Mouse (Mus musculus) midbrain, embryonic 11.5 days (tissue): Measurements from ENCODE around the gene Igf2r. TPM values are rescaled to one million over a fixed set of nuclear protein-coding genes. Genes with fewer than 3 reads are reported as not detected.

ENCODE experiments used
- ATAC-seq: fragments of 200-750 bp; cut with Nextera tagmentation; 2 replicates; pipeline ENCODE4 v1.8.0; 2017; ENCODE audit warnings: moderate TSS enrichment, moderate library complexity; ENCODE audit not compliant: low FRiP score
- DNase-seq: peaks from one replicate; pipeline ENCODE4 v3.0.0; 2015; ENCODE audit warnings: low spot score; ENCODE audit errors: missing footprints
- H3K27ac ChIP-seq: fragments of 300-500 bp; sonication (generic); 2 replicates; pipeline ENCODE4 v1.5.1; 2014; ENCODE audit warnings: low read depth, low read length
- H3K27me3 ChIP-seq: fragments of 300-500 bp; sonication (generic); 2 replicates; pipeline ENCODE4 v1.6.1; 2014; ENCODE audit warnings: mild to moderate bottlenecking, low read length, moderate library complexity, mixed read lengths; ENCODE audit not compliant: control insufficient read depth, insufficient read depth
- H3K36me3 ChIP-seq: fragments of 300-500 bp; sonication (generic); 2 replicates; pipeline ENCODE4 v1.6.1; 2014; ENCODE audit warnings: mild to moderate bottlenecking, low read length, moderate library complexity, mixed read lengths; ENCODE audit not compliant: control insufficient read depth, insufficient read depth
- H3K4me1 ChIP-seq: fragments of 300-500 bp; sonication (generic); 2 replicates; pipeline ENCODE4 v1.6.1; 2014; ENCODE audit warnings: low read length; ENCODE audit not compliant: control insufficient read depth, insufficient read depth
- H3K4me2 ChIP-seq: fragments of 300-500 bp; sonication (generic); 2 replicates; pipeline ENCODE4 v1.6.1; 2014; ENCODE audit warnings: mild to moderate bottlenecking, moderate library complexity
- H3K4me3 ChIP-seq: fragments of 300-500 bp; sonication (generic); 2 replicates; pipeline ENCODE4 v1.5.1; 2014; ENCODE audit warnings: low read depth, low read length
- H3K9ac ChIP-seq: fragments of 300-500 bp; sonication (generic); 2 replicates; pipeline ENCODE4 v1.6.1; 2014; ENCODE audit warnings: low read length
- H3K9me3 ChIP-seq: fragments of 300-500 bp; sonication (generic); 2 replicates; pipeline ENCODE4 v1.6.1; 2016; ENCODE audit warnings: low read length; ENCODE audit not compliant: control insufficient read depth
- WGBS: fragments of 180-500 bp; shearing (Covaris S2); extraction: QIAGEN DNeasy Blood & Tissue Kit; methylation state at CpG from one replicate; pipeline ENCODE4 v1.1.7; 2014; 5-methylcytosine and 5-hydroxymethylcytosine counted together
- polyA plus RNA-seq: library from polyadenylated mRNA; unstranded; fragments of >200 nt; fragmentation: Nextera tagmentation; extraction: Ambion mirVana; gene quantifications from 2 replicates; pipeline ENCODE4 v1.2.1, GENCODE M21; 2014

Gene Igf2r
- polyA plus RNA-seq, 1 experiment from 2014 or later, result 14.9 TPM

DNA sequence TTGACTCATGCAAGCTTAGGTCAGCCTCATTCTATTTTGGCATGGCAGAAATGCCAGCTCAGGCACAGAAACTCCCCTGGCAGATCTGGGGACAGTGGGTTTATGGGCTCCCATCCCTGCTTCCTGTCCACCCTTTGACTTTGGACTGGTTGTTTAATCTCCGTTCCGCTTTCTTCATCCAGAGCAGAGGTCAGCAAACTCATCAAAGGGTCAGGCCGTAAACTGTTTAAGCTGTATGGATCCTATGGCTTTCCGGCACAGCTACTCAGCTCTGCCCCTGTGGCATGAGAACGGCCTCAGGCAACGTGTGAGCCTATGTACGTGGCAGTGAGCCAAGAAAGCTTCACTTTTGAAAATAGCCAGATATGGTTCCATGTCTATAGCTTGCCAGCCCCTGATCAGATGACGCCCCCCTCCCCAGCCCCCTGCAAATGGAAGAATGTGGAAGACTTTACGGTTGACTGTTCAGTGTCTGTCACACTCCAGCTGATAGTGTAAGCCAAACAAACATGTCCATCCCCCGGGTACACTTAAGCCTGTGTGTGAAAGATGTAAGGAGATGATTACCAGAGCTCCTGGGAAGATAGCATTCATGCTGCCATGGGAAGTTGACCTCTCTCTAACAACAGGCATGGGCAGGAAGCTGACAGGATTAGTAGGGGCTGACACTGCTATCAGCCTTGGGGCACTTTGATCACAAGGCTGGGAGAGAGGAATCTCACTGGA lies 21.1 kb upstream of the Igf2r start:
- Histone ChIP-seq H3K27ac (no peak overlapping the region), H3K4me1 (peaks cover 13% of the 10 kb centered on the region), H3K27me3 (peaks cover 5% of the 10 kb centered on the region; the same call in 1 of the 2 replicates), H3K9me3 (no peaks in the 10 kb centered on the region), H3K36me3 (no peaks in the 10 kb centered on the region), H3K4me3 (no peak overlapping the region), H3K9ac (no peak overlapping the region), H3K4me2 (no peak overlapping the region)
- DNase-seq, result peak; percentile 91
- ATAC-seq, result peak; percentile 78
- WGBS, result 9% methylated on average over 10 of the region's 10 CpGs

DNA sequence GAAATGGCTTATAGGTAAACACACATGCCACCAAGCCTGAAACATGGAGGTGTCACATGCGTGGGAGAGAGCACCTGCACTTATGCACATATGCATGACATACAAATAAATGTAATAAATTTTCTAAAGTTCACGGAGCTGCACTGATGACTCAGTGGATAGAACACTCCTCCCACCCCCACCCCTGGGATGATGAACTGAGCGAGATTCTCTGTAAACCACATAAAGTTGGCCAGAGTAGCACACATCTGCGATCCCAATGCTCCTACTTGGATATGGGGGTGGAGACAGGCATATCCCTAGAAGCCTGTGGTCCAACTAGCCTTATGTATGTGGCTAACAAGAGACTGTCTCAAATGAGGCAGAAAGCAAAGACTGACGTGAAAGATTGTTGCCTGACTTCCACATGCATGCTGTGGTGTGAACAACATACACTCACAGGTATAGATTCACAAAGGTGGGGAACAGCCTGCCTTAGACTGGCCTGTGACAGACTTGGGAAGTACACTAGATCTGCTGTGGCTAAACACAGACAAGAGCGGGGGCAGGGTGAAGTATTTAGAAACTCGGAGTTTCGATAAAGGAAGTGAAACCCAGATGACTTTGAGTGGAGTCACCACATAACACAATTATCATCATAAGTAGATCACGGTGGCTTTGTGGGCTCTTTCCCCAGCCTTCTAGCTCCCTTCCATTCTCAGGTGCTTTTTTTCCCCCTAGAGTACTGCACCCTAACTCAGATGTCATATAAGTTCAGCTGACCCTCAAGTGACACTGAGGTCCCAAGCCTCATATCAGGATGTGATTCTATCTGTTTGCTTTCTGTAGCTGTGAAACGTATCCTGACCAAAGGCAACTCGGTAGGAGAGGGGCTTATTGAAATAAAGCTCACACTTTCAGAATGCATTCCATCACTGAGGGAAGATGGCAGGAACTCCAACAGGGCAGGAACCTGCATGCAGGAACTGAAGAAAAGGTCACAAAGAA lies 13.7 kb upstream of the Igf2r start:
- Histone ChIP-seq H3K4me2 (no peak overlapping the region), H3K9me3 (no peaks in the 10 kb centered on the region), H3K4me3 (no peak overlapping the region), H3K27ac (no peak overlapping the region), H3K36me3 (no peaks in the 10 kb centered on the region), H3K9ac (no peak overlapping the region), H3K4me1 (no peaks in the 10 kb centered on the region), H3K27me3 (no peaks in the 10 kb centered on the region)
- 80% methylated on average over 11 of the region's 11 CpGs for WGBS
- ATAC-seq (no peak), DNase-seq (peak; percentile 23)

DNA sequence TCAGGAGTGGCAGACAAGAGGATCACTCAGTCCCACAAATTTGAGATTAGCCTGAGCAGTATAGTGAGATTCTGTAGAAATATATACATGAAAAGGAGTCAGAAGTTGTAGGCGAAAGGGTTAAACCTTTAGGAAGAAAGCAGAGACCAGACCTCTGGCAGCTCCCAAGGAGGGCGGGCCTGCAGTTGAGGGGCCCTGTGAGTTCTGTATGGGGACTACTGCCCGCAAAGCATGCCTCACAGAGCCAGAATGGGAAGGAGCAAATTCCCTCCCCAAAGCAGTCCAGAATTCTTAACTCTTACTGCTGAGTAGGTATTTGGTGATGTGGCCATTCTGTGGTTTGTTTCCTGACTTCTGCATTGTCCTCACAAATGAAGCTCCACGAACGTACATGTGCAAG lies 11.6 kb upstream of the Igf2r start:
- Histone ChIP-seq H3K9me3 (no peaks in the 10 kb centered on the region), H3K36me3 (no peaks in the 10 kb centered on the region), H3K9ac (no peak overlapping the region), H3K4me3 (no peak overlapping the region), H3K27ac (no peak overlapping the region), H3K27me3 (no peaks in the 10 kb centered on the region), H3K4me2 (no peak overlapping the region), H3K4me1 (no peaks in the 10 kb centered on the region)
- 53% methylated on average over 5 of the region's 5 CpGs for WGBS
- ATAC-seq, result no peak
- peak; percentile 84 for DNase-seq

DNA sequence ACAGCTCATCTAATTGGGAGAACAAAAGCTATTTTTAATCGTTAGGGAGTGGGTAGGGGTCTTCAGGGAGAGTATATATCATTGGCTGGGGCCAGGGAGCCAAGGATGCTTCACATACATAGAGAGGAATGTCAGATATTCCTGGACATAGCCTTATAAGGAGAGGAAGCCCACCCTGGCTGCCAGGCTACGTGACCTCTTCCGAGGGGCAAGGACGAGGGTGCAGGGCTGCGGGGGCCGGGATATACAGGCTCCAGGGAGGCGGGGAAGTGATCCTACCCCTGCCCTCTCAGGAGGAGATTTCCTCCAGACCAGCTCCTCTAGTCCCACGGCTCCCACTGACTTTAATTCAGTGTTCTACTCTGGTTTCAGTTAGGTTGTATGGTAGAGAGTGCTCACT lies 10.7 kb upstream of the Igf2r start:
- no peaks in the 10 kb centered on the region for H3K36me3 ChIP-seq
- no peak for ATAC-seq

DNA sequence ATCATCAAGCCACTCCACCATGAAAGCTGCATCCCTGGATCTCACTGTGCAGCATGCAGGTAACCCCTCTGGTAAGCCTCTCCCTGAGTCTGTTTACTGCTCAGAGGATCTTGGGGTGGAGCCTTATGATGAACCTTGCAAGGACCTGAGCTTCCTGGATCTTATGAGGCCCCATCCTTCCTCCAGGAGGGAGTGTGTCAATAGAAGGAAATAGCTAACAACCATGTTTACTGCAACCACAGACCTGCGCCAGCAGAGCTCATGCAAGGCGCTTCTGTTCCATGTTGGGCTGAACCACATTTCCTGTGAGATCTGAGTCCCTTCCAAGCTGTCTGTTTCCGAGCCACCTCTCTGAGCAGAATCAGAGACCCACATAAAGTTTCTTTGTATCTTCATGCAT lies 10.0 kb upstream of the Igf2r start:
- H3K4me1 ChIP-seq, result no peaks in the 10 kb centered on the region
- no peak overlapping the region for H3K9ac ChIP-seq
- ATAC-seq (no peak), DNase-seq (no peak)
- H3K4me3 ChIP-seq, result no peak overlapping the region
- H3K4me2 ChIP-seq, result no peak overlapping the region
- 78% methylated on average over 3 of the region's 3 CpGs for WGBS
- H3K36me3 ChIP-seq, result no peaks in the 10 kb centered on the region
- H3K27ac ChIP-seq, result no peak overlapping the region
- H3K9me3 ChIP-seq, result no peaks in the 10 kb centered on the region
- no peaks in the 10 kb centered on the region for H3K27me3 ChIP-seq

More for the DNA sequence above, 10.7 kb upstream of the Igf2r start:
- 57% methylated on average over 8 of the region's 8 CpGs for WGBS
- Histone ChIP-seq H3K9ac (no peak overlapping the region), H3K4me3 (no peak overlapping the region), H3K4me2 (no peak overlapping the region), H3K27me3 (no peaks in the 10 kb centered on the region), H3K4me1 (no peaks in the 10 kb centered on the region), H3K9me3 (no peaks in the 10 kb centered on the region), H3K27ac (no peak overlapping the region)
- no peak for DNase-seq

DNA sequence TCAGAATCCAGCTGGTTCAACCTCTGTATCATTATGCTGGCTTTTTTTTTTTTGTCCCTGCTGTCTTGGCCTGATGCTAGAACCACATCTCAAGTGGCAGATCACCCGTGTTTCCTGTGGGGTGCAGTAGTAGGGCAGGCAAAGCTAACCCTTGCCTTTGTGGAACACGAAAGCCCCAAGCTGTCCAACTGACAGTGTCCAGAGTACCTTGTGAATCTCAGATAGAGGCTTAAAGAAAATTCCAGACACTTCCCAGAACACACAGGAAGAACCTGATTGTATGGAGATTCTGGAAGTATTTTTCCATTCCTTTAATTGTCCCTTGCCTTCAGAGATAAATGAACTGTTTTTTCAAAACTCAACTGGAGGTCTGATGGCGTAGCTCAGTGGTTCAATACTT lies 4.5 kb upstream of the Igf2r start:
- no peaks in the 10 kb centered on the region for H3K36me3 ChIP-seq
- DNase-seq (no peak), ATAC-seq (no peak)
- no peak overlapping the region for H3K27ac ChIP-seq
- no peak overlapping the region for H3K4me2 ChIP-seq
- H3K27me3 ChIP-seq, result peaks cover 3% of the 10 kb centered on the region; the same call in 1 of the 2 replicates
- no peak overlapping the region for H3K4me3 ChIP-seq
- H3K4me1 ChIP-seq, result peaks cover 2% of the 10 kb centered on the region
- 80% methylated on average over 3 of the region's 3 CpGs for WGBS
- H3K9me3 ChIP-seq, result no peaks in the 10 kb centered on the region
- H3K9ac ChIP-seq, result no peak overlapping the region

DNA sequence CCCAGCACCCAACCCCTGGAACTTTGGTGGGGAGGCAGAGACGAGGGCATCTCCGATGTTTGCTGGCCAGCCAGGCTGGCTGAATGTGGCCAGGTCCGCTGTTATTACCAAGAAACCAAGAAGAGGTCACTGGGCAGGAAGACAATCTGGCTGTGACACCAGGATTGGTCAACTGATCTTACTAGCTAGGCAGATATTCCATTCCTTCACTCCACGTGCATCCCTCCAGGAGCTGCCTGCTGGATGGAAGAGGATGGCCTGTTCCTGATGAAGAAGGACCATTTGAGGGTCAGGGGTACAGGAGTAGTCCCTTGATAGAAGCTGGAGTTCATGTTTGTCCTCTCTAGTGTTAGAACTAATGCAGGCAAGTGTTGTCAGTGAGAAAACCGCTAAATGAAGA lies 1.0 kb upstream of the Igf2r start:
- Histone ChIP-seq H3K4me2 (no peak overlapping the region), H3K9me3 (no peaks in the 10 kb centered on the region), H3K36me3 (no peaks in the 10 kb centered on the region), H3K27ac (no peak overlapping the region), H3K4me3 (no peak overlapping the region), H3K4me1 (peaks cover 14% of the 10 kb centered on the region), H3K9ac (no peak overlapping the region), H3K27me3 (peaks cover 3% of the 10 kb centered on the region; the same call in 1 of the 2 replicates)
- no peak for ATAC-seq
- 85% methylated on average over 5 of the region's 5 CpGs for WGBS
- DNase-seq, result no peak

DNA sequence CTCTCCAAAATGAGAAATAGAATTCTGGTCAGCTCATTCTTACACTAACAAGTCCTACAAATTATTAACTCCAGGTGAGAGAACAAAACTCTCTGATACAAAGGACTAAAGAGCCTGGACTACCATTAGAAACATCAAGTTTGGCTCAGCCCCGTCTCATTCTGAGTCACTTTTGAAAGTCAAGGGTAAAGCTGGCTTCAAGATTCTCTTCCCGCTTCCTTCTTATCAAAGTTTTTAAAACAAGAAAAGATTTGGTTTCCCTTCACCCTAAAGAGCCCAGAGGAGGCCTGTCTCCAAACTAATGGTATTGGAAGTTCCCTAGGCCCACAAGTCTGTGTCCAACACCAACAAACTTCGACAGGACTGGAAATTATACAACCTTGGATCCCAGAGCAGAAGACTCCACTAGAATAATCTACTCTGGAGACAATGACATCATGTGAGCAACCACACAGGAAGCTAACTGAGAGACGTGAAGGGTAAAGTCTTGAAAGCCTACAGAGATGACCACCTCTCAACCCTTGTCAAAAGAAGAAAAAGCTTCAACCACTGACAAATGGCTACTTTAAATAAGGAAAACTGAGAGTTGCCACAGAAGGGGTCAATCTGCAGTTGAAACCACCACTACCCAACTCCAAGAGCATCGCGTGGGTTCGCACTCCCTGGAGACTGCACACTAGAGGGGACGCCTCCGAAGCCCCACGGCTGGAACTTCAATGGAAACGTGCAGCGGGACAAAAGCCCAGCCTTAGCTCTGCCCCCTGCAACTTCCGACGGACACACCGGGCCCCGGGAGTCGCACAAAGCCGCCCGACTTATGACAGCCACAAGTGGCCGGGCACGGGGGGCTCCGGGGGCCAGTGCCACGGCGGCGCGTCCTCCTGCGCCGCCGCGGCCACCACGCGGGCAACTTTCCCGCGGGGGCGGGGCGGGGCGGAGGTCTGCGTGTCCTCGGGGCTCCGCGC lies 767 bp downstream of the Igf2r start:
- Histone ChIP-seq H3K9me3 (no peaks in the 10 kb centered on the region), H3K27ac (no peak overlapping the region), H3K9ac (peak overlapping the region; percentile 75), H3K27me3 (peaks cover 3% of the 10 kb centered on the region; the same call in 1 of the 2 replicates), H3K4me1 (peaks cover 14% of the 10 kb centered on the region), H3K36me3 (no peaks in the 10 kb centered on the region), H3K4me2 (peak overlapping the region; percentile 70), H3K4me3 (peak overlapping the region; percentile 79)
- ATAC-seq (peak; percentile 75; the same call in 1 of the 2 replicates), DNase-seq (peak; percentile 91)
- WGBS, result 9% methylated on average over 41 of the region's 41 CpGs
